Mouse (Mus musculus) lung, embryonic 16.5 days (tissue): Measurements from ENCODE around the gene Pcsk4. TPM values are rescaled to one million over a fixed set of nuclear protein-coding genes. Genes with fewer than 3 reads are reported as not detected.
"Not testable (repeated sequence)": the region's sequence is repeated elsewhere in the genome, so short reads cannot be mapped to it uniquely, and the experiment has no call there.

Source experiments
- ATAC-seq: fragments of 200-750 bp; cut with Nextera tagmentation; 2 replicates; pipeline ENCODE4 v1.8.0; 2017; ENCODE audit warnings: low read depth, mild to moderate bottlenecking, moderate library complexity
- H3K27ac ChIP-seq: fragments of 300-500 bp; sonication (generic); 2 replicates; pipeline ENCODE4 v1.5.1; 2014; ENCODE audit warnings: mild to moderate bottlenecking, control low read depth, low read length
- H3K27me3 ChIP-seq: fragments of 300-500 bp; sonication (generic); 2 replicates; pipeline ENCODE4 v1.6.1; 2014; ENCODE audit warnings: low read depth, low read length, mixed read lengths; ENCODE audit not compliant: control insufficient read depth, insufficient read depth
- H3K36me3 ChIP-seq: fragments of 300-500 bp; sonication (generic); 2 replicates; pipeline ENCODE4 v1.6.1; 2014; ENCODE audit warnings: low read length; ENCODE audit not compliant: control insufficient read depth, insufficient read depth
- H3K4me1 ChIP-seq: fragments of 300-500 bp; sonication (generic); replicated peaks from 2 replicates; pipeline ENCODE4 v1.6.1; 2014; ENCODE audit warnings: low read length, mixed read lengths; ENCODE audit not compliant: control insufficient read depth, insufficient read depth
- H3K4me2 ChIP-seq: fragments of 300-500 bp; sonication (generic); 2 replicates; pipeline ENCODE4 v1.6.1; 2014; ENCODE audit warnings: low read depth, low read length, control low read depth
- H3K4me3 ChIP-seq: fragments of 300-500 bp; sonication (generic); 2 replicates; pipeline ENCODE4 v1.5.1; 2014; ENCODE audit warnings: mild to moderate bottlenecking, low read length, control low read depth
- H3K9ac ChIP-seq: fragments of 300-500 bp; sonication (generic); 2 replicates; pipeline ENCODE4 v1.6.1; 2014; ENCODE audit warnings: low read length, control low read depth
- H3K9me3 ChIP-seq: fragments of 300-500 bp; sonication (generic); 2 replicates; pipeline ENCODE4 v1.6.1; 2016; ENCODE audit warnings: low read length; ENCODE audit not compliant: control insufficient read depth
- WGBS: fragments of 180-500 bp; shearing (Covaris S2); extraction: QIAGEN DNeasy Blood & Tissue Kit; methylation state at CpG from one replicate; pipeline ENCODE4 v1.1.7; 2014; 5-methylcytosine and 5-hydroxymethylcytosine counted together
- polyA plus RNA-seq: library from polyadenylated mRNA; unstranded; fragments of >200 nt; fragmentation: Nextera tagmentation; extraction: Ambion mirVana; gene quantifications from 2 replicates; pipeline ENCODE4 v1.2.1, GENCODE M21; 2015

Pcsk4 gene
- polyA plus RNA-seq, 1 experiment from 2014 or later = 4.2 TPM

- Histone ChIP-seq H3K27ac (no peak overlapping the region), H3K27me3 (peaks cover 69% of the 10 kb centered on the region), H3K4me1 (peaks cover 21% of the 10 kb centered on the region), H3K4me3 (no peak overlapping the region), H3K9me3 (no peaks in the 10 kb centered on the region), H3K9ac (no peak overlapping the region), H3K36me3 (no peaks in the 10 kb centered on the region), H3K4me2 (no peak overlapping the region)
- WGBS = 50% methylated on average over 8 of the region's 8 CpGs
- no peak for ATAC-seq
Measured at GRCm38 (mm10) chr10:80352727-80353126, 23.4 kb upstream of the Pcsk4 start.

- Histone ChIP-seq H3K9me3 (no peaks in the 10 kb centered on the region), H3K27me3 (peaks cover 69% of the 10 kb centered on the region), H3K4me1 (peaks cover 26% of the 10 kb centered on the region), H3K4me2 (no peak overlapping the region), H3K27ac (no peak overlapping the region), H3K9ac (no peak overlapping the region), H3K4me3 (no peak overlapping the region), H3K36me3 (no peaks in the 10 kb centered on the region)
- WGBS = 22% methylated on average over 11 of the region's 11 CpGs
- ATAC-seq = no peak
Measured at GRCm38 (mm10) chr10:80351896-80352295, 22.6 kb upstream of the Pcsk4 start.

GRCm38 (mm10) chr10:80350292-80350691, 21.0 kb upstream of the Pcsk4 start:
- Histone ChIP-seq H3K9me3 (no peaks in the 10 kb centered on the region), H3K9ac (no peak overlapping the region), H3K4me2 (no peak overlapping the region), H3K27me3 (peaks cover 61% of the 10 kb centered on the region), H3K36me3 (no peaks in the 10 kb centered on the region), H3K4me1 (peaks cover 22% of the 10 kb centered on the region), H3K27ac (no peak overlapping the region), H3K4me3 (no peak overlapping the region)
- 0% methylated on average over 7 of the region's 7 CpGs for WGBS
- ATAC-seq = peak; percentile 77

DNA sequence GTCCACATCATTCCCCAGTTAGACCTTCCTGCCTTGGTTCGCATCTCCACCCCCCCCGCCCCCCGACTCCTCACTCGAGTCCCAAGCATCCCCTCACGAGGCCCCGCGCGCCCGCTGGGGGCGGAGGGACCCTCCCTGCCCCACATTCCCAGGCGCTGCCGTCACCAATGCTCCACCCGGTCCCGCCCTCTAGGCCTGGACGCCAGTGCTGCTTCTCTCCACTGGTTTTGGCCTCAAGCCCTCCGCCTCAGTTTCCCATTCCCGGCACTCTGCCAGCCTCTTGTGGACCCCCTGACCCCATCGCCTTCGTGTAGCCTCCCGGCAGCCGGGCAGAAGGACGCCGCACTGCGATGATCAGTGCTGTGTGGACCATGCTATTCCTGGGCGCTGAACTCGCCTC, 19.7 kb upstream of the Pcsk4 start:
- H3K4me3 ChIP-seq = peak overlapping the region; percentile 46
- WGBS = 10% methylated on average over 25 of the region's 26 CpGs
- H3K9me3 ChIP-seq = no peaks in the 10 kb centered on the region
- no peak overlapping the region; the same call in 1 of the 2 replicates for H3K9ac ChIP-seq
- no peaks in the 10 kb centered on the region for H3K36me3 ChIP-seq
- ATAC-seq = 0 out of 2 replicates have a peak, but pooled peaks have one; percentile 20
- H3K4me1 ChIP-seq = peaks cover 32% of the 10 kb centered on the region
- no peak overlapping the region for H3K27ac ChIP-seq
- H3K4me2 ChIP-seq = peak overlapping the region; percentile 66
- H3K27me3 ChIP-seq = peaks cover 58% of the 10 kb centered on the region

- ATAC-seq = peak; percentile 42
- WGBS = 1% methylated on average over 37 of the region's 42 CpGs
- no peaks in the 10 kb centered on the region for H3K36me3 ChIP-seq
- no peaks in the 10 kb centered on the region for H3K9me3 ChIP-seq
- peaks cover 39% of the 10 kb centered on the region for H3K4me1 ChIP-seq
- H3K27me3 ChIP-seq = peaks cover 64% of the 10 kb centered on the region
- peak within 1 kb of the TSS; percentile 46 for H3K4me3 ChIP-seq
- no peak within 1 kb of the TSS for H3K27ac ChIP-seq
- peak within 1 kb of the TSS; percentile 55 for H3K9ac ChIP-seq
- peak within 1 kb of the TSS; percentile 66 for H3K4me2 ChIP-seq
Measured at GRCm38 (mm10) chr10:80348244-80348781, 19.0 kb upstream of the Pcsk4 start, which contains the start of gene Adamtsl5. Gene Adamtsl5 (minus strand): TSS chr10:80348412.

DNA sequence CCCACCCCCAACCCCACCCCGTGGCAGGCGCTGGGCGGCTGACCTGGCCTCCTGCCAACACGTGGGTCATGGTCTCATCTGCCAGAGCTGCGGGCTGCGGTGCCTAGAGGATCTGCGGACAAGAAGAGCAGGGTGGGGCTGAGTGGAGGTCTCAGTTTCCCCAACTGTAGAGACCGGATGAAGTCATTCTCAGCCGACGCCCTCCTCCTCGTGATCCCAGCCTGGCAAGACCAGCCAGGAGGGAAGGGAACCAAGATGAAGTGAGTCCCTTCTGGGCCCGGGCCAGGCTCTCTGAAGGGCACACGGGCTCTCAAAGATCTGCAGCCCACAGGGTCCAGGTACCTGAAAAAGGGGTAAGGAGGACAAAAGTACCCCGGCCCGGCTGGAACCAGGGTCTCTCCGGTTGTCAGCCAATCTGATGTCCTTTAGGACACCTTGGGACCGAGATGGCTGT, 18.2 kb upstream of the Pcsk4 start:
- Histone ChIP-seq H3K27me3 (peaks cover 69% of the 10 kb centered on the region), H3K27ac (no peak overlapping the region), H3K9me3 (no peaks in the 10 kb centered on the region), H3K4me2 (peak overlapping the region; percentile 66), H3K4me3 (peak overlapping the region; percentile 46; the same call in 1 of the 2 replicates), H3K36me3 (no peaks in the 10 kb centered on the region), H3K9ac (peak overlapping the region; percentile 55), H3K4me1 (peaks cover 41% of the 10 kb centered on the region)
- 11% methylated on average over 17 of the region's 17 CpGs for WGBS
- no peak for ATAC-seq

GRCm38 (mm10) chr10:80345929-80346328, 16.6 kb upstream of the Pcsk4 start:
- H3K4me3 ChIP-seq, H3K9ac ChIP-seq, H3K4me2 ChIP-seq, H3K36me3 ChIP-seq, H3K27ac ChIP-seq, ATAC-seq, H3K9me3 ChIP-seq: not testable (repeated sequence)
- 75% methylated on average over 5 of the region's 6 CpGs for WGBS
- H3K4me1 ChIP-seq = peaks cover 51% of the 10 kb centered on the region
- H3K27me3 ChIP-seq = peaks cover 75% of the 10 kb centered on the region

- H3K4me2 ChIP-seq = peak overlapping the region; percentile 42
- WGBS = 2% methylated on average over 16 of the region's 16 CpGs
Measured at GRCm38 (mm10) chr10:80345122-80345521, 15.8 kb upstream of the Pcsk4 start.

DNA sequence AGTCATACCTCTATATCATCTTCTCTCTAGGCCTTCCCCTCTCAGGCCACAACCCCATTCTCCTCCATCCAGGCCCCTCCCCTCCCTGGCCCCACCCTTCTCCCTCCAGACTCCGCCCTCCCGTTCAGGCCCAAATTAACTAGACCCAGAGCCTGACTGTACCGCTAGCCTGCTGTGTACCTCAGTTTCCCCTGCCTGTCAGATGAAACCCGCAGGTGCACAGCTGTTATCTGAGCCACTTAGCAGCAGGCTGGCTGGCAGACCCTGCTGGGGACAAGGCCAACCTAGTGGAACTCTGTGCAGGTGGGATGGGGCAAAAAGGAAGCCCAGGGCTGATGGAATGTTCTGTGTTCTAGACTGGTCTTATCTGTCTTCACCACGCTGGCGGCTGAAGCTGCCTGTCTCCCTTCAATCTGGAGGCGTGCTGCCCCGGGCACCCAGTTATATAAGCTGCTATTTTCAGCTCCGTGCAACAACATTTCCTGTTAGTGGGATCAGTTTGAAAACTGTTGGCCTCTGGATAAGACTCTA, 14.9 kb upstream of the Pcsk4 start:
- Histone ChIP-seq H3K4me2 (peak overlapping the region; percentile 42), H3K4me3 (peak overlapping the region; percentile 19; the same call in 1 of the 2 replicates), H3K27me3 (peaks cover 73% of the 10 kb centered on the region), H3K9ac (no peak overlapping the region; the same call in 1 of the 2 replicates), H3K36me3 (no peaks in the 10 kb centered on the region), H3K27ac (peak overlapping the region; percentile 48; the same call in 1 of the 2 replicates), H3K9me3 (no peaks in the 10 kb centered on the region), H3K4me1 (peaks cover 49% of the 10 kb centered on the region)
- no peak for ATAC-seq
- 53% methylated on average over 9 of the region's 9 CpGs for WGBS

More at GRCm38 (mm10) chr10:80345122-80345521, 15.8 kb upstream of the Pcsk4 start:
- Histone ChIP-seq H3K9me3 (no peaks in the 10 kb centered on the region), H3K36me3 (no peaks in the 10 kb centered on the region), H3K4me1 (peaks cover 49% of the 10 kb centered on the region), H3K9ac (peak overlapping the region; percentile 36; the same call in 1 of the 2 replicates), H3K27ac (peak overlapping the region; percentile 28; the same call in 1 of the 2 replicates), H3K4me3 (peak overlapping the region; percentile 19), H3K27me3 (peaks cover 79% of the 10 kb centered on the region)
- ATAC-seq = no peak
